Mouse (Mus musculus) spleen, adult 18-20 months (tissue): ENCODE data around the gene Prph.
A peak's percentile ranks its signal among the peaks of the same experiment; 100 is the strongest.
"Not testable (repeated sequence)": the region's sequence is repeated elsewhere in the genome, so short reads cannot be mapped to it uniquely, and the experiment has no call there.

Experiments
- DNase-seq, 2 experiments: peaks; one replicate each; pipeline ENCODE4 v3.0.0; 2022; ENCODE audit warnings: mixed read lengths in 2 of 2

Gene Prph

GRCm38 (mm10) chr15:99076011-99076410, 21.0 kb downstream of the Prph start:
- DNase-seq: not testable (repeated sequence)

GRCm38 (mm10) chr15:99078181-99078910, 23.4 kb downstream of the Prph start:
- DNase-seq: no peak

- DNase-seq: no peak
Observed at GRCm38 (mm10) chr15:99079804-99080203, 24.8 kb downstream of the Prph start.

- no peak for DNase-seq
Observed at GRCm38 (mm10) chr15:99082322-99082721, 27.3 kb downstream of the Prph start.

GRCm38 (mm10) chr15:99082840-99083239, 27.9 kb downstream of the Prph start:
- DNase-seq: no peak

- DNase-seq: peak in 1 of 2 experiments; percentile 55
Observed at GRCm38 (mm10) chr15:99083258-99083657, 28.3 kb downstream of the Prph start.

- no peak for DNase-seq
Observed at GRCm38 (mm10) chr15:99083867-99084557, 29.0 kb downstream of the Prph start.

GRCm38 (mm10) chr15:99084618-99085017, 29.6 kb downstream of the Prph start:
- DNase-seq: no peak

GRCm38 (mm10) chr15:99085997-99086396, 31.0 kb downstream of the Prph start:
- DNase-seq: no peak

GRCm38 (mm10) chr15:99087253-99088075, 32.5 kb downstream of the Prph start, which contains the start of gene C1ql4:
Gene C1ql4, minus strand, starts transcription at chr15:99087817.
- DNase-seq: no peak

- DNase-seq: peak; percentile 45 to 75
Observed at GRCm38 (mm10) chr15:99088292-99088691, 33.3 kb downstream of the Prph start.

- DNase-seq: no peak
Observed at GRCm38 (mm10) chr15:99089069-99089468, 34.1 kb downstream of the Prph start.

GRCm38 (mm10) chr15:99092870-99093269, 37.9 kb downstream of the Prph start, which contains the start of gene Dnajc22:
Gene Dnajc22, plus strand, starts transcription at chr15:99093170.
- DNase-seq: no peak

GRCm38 (mm10) chr15:99093291-99094258, 38.6 kb downstream of the Prph start:
- DNase-seq: peak in 1 of 2 experiments; percentile 11

GRCm38 (mm10) chr15:99094631-99095270, 39.8 kb downstream of the Prph start:
- DNase-seq: no peak

GRCm38 (mm10) chr15:99095356-99095755, 40.4 kb downstream of the Prph start:
- no peak for DNase-seq

GRCm38 (mm10) chr15:99096061-99096793, 41.3 kb downstream of the Prph start:
- DNase-seq: no peak

GRCm38 (mm10) chr15:99096831-99097500, 42.0 kb downstream of the Prph start:
- no peak for DNase-seq

- no peak for DNase-seq
Observed at GRCm38 (mm10) chr15:99097840-99098492, 43.0 kb downstream of the Prph start.

- DNase-seq: no peak
Observed at GRCm38 (mm10) chr15:99098493-99098861, 43.5 kb downstream of the Prph start.
